Mouse (Mus musculus) cerebral cortex, adult 2 months (tissue): ENCODE measurements around the gene Csnk1d.

Experiments used
- WGBS: fragments of 180-500 bp; shearing (Covaris S2); methylation state at CpG from one replicate; pipeline ENCODE4 v1.1.7; 2018; 5-methylcytosine and 5-hydroxymethylcytosine counted together

Csnk1d gene

GRCm38 (mm10) chr11:120990951-120991526 lies at the start of gene Csnk1d:
Gene Csnk1d (minus strand): TSS chr11:120991330.
- WGBS, result under 1% methylated on average over 58 of the region's 59 CpGs

- 60% methylated on average over 5 of the region's 5 CpGs for WGBS
Observed at GRCm38 (mm10) chr11:121039302-121039701, 48.2 kb upstream of the Csnk1d start, which contains the start of gene Cd7. Gene Cd7 (minus strand): TSS chr11:121039418.

GRCm38 (mm10) chr11:121038366-121039240 lies 47.5 kb upstream of the Csnk1d start:
- 65% methylated on average over 11 of the region's 11 CpGs for WGBS

GRCm38 (mm10) chr11:121033118-121033517 lies 42.0 kb upstream of the Csnk1d start:
- WGBS, result 90% methylated on average over 5 of the region's 5 CpGs

DNA sequence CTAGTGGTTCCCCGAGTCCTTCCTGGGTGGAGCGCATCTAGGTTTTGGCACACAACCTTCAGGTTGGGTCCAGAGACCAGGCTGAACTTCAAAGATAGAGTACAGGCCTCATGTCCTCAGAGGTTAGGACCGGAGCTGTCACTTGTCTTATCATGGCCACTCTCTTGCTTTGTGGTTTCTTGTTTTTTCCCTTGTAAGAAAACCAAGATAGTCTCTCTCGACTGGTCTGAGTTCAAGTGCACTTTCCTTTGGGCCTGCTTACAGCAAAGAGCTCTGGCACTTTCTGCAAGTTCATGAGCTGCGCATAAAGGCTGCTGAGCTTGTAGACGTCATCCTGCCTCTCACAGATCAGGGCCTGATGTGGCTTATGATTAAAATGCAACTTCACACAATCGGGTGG lies 36.1 kb upstream of the Csnk1d start:
- 89% methylated on average over 7 of the region's 7 CpGs for WGBS

- 44% methylated on average over 6 of the region's 6 CpGs for WGBS
Observed at GRCm38 (mm10) chr11:121024163-121024562, 33.0 kb upstream of the Csnk1d start.

- WGBS, result 96% methylated on average over 5 of the region's 5 CpGs
Observed at GRCm38 (mm10) chr11:121019501-121019900, 28.4 kb upstream of the Csnk1d start.

- WGBS, result 57% methylated on average over 3 of the region's 3 CpGs
Observed at GRCm38 (mm10) chr11:121017703-121018102, 26.6 kb upstream of the Csnk1d start.

GRCm38 (mm10) chr11:121015472-121015871 lies 24.3 kb upstream of the Csnk1d start:
- 24% methylated on average over 6 of the region's 6 CpGs for WGBS

DNA sequence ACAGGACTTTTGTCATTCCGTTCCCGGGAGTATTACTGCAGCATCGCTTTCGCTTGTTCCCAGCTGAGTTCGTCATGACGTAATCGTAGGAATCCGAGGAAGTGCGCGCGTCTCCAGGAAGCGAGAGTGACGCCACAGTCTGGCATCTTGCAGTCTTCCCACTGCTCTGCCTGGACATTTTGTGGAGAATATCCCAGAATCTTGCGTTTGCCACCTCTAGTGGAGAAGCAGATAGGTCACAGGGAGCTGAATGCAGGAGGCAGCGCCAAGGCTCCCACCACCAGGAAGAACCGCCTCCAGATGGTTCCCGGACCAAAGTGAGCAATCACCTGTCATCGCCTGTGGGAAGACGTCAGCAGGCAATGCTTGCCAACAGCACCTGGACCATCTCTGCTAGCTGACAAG lies 23.8 kb upstream of the Csnk1d start:
- WGBS, result 36% methylated on average over 19 of the region's 19 CpGs

DNA sequence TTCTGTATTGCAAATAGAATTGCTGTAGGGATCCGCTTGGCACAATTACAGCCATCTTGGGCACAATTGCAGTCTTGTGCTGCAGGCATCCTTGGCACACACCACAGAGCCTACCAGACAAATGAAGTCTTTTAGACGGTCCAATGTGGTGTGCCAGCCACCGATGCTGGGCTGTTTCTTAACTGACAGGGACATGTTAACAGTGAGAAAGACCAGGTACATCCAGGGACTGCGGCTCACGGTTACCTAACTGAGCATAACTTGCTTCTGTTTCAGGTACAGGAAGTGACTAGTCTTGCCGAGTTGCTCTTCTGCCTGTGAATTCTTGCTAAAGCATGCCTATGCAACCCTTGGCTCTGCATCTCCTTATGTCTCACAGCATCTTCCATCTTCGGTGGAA lies 22.5 kb upstream of the Csnk1d start:
- 60% methylated on average over 7 of the region's 7 CpGs for WGBS

DNA sequence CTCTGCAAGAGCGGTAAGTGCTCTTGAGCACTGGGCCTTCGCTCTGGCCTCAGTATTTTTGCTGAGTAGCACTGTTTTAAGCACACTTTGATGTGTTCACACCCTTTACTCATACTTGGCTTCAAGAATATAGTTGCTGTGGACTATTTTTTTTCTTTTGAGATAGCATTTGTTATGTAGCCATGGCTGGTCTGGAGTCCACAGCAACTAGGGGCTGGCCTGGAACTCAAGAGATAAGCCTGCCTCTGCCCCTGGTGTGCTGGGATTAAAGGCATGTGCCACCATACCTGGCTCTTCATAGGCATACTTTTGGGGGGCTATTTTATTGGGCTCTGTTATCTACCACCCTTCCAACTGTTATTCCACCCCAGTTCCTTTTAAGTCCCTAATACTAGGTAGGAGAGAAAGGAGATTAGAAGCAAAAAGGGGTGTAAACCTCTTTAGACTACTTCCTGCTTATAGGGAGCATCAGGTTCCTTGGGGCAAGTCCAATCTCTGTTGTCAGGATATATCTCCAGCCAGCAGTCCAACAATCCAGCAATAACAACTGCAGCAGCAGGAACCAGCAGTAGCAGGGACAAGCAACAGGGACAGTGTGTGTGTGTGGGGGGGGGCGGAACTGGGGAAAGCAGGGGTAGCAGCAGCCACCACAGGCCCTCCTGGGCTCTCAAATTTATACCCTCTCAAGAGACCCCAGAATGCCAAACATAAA lies 19.1 kb upstream of the Csnk1d start:
- 97% methylated on average over 3 of the region's 3 CpGs for WGBS

GRCm38 (mm10) chr11:121006184-121006583 lies 15.1 kb upstream of the Csnk1d start:
- WGBS, result 77% methylated on average over 6 of the region's 6 CpGs

GRCm38 (mm10) chr11:121004281-121004680 lies 13.2 kb upstream of the Csnk1d start:
- 32% methylated on average over 5 of the region's 5 CpGs for WGBS

GRCm38 (mm10) chr11:121001966-121002365 lies 10.8 kb upstream of the Csnk1d start:
- WGBS, result 46% methylated on average over 4 of the region's 4 CpGs

GRCm38 (mm10) chr11:120994741-120995140 lies 3.6 kb upstream of the Csnk1d start:
- WGBS, result 91% methylated on average over 6 of the region's 6 CpGs

DNA sequence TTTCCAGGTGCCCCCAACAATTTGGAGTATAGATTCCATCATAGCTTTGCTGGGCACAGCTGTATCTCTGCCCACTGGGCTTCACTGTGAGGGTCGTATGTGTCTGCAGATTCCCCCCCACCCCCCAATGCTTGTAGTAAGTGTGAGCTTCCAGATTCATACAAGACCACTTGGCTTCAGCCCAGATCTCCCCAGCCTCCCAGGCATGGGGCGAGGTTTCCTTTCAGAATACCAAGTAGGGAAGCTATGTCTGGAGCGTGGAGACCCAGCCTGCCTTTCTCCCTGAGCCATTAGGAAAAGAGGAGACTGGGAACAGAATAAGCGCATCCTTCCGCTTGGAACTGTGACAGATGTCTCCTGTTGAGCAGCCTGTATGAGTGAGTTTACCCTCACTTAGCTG lies 2.5 kb upstream of the Csnk1d start:
- WGBS, result 60% methylated on average over 5 of the region's 5 CpGs

DNA sequence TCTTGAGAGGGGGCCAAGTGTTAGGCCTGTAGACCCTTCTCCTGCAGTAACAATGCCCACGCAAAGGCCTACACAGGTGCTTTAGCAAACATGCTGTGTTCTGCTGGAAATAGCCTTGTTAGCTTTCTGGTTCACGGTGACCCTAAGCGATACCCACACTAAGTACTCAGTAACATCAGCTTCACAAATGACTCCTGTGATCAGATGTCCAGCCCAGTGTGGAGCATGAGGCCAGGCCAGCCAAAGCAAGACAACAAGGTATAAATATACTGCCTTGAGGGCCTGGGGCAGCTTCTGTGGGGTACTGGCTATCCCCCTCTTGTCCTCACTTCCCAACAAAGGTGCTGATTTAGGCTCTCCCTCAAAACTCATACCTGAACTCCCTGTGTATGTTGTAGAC lies 1.9 kb upstream of the Csnk1d start:
- 96% methylated on average over 3 of the region's 3 CpGs for WGBS

- WGBS, result 23% methylated on average over 3 of the region's 3 CpGs
Observed at GRCm38 (mm10) chr11:120991791-120992190, 661 bp upstream of the Csnk1d start.

DNA sequence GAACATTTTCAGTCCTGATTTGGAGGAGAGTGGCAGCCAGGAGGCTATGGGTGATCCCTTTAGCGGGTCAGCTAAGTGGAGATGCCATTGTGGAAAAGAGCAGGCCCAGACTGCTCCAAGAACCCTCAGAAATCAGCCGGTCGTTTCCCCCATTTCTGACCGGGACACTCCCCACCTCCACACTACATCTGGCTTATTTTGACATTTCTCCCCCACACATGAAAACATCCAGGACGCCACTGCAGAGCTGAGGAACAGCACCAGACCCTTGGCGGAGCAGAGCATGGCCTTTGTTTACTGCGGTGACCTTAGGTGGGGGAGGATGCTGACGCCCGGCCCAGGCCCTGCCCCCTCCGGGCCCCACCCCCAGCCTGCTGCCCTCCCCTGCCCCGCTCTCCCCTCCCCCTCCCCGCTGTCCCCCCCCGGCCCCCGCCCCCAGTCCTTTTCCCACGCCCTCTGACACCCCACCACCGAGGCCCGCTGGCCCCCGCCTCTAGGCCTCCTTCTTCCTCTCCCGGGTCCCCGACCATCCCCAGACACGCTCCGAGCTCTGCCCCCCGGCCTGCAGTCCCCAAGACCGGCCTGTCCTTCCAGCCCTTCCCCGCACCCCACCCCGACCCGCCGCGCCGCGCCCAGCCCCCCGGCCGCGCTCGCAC lies 876 bp downstream of the Csnk1d start:
- 4% methylated on average over 33 of the region's 35 CpGs for WGBS

- 3% methylated on average over 1 of the region's 1 CpGs for WGBS
Observed at GRCm38 (mm10) chr11:120989523-120989922, 1.6 kb downstream of the Csnk1d start.

DNA sequence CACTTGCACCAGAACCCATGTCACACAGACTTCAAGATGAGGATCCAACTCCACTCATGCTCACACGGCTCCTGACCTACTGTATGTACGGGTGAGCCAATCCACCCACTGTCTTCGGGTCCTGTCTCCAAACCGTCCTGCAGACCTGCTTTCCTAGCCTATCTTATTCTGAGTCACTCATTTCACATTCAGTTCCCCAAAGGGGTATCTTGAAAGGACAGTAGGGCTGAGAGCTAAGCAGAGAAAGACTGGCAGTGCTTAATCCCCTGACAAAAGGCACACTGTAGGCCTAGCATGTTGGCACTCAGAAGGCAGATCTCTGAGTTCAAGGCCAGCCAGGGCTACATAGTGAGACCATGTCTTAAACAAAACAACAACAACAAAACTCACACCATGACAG lies 2.7 kb downstream of the Csnk1d start:
- whole genome bisulfite sequencing, result 26% methylated on average over 4 of the region's 4 CpGs
